Mouse (Mus musculus) ES-CJ7 (cell line): Measurements from ENCODE around the gene Isyna1.

Source experiments
- DNase-seq: peaks from one replicate; pipeline ENCODE4 v3.0.0; 2011; ENCODE audit warnings: low read depth, low spot score

Gene Isyna1

GRCm38 (mm10) chr8:70622220-70622619 lies 28.0 kb downstream of the Isyna1 start:
- DNase-seq: no peak

GRCm38 (mm10) chr8:70625104-70625503 lies 30.9 kb downstream of the Isyna1 start:
- peak; percentile 61 for DNase-seq

GRCm38 (mm10) chr8:70627041-70627440 lies 32.9 kb downstream of the Isyna1 start:
- no peak for DNase-seq

GRCm38 (mm10) chr8:70628986-70629490 lies 34.9 kb downstream of the Isyna1 start:
- no peak for DNase-seq

- peak; percentile 97 for DNase-seq
Observed at GRCm38 (mm10) chr8:70629574-70630531, 35.7 kb downstream of the Isyna1 start.

- peak; percentile 98 for DNase-seq
Observed at GRCm38 (mm10) chr8:70630532-70631381, 36.6 kb downstream of the Isyna1 start.

- peak; percentile 54 for DNase-seq
Observed at GRCm38 (mm10) chr8:70631436-70631835, 37.3 kb downstream of the Isyna1 start.

GRCm38 (mm10) chr8:70632346-70632892 lies 38.2 kb downstream of the Isyna1 start, which contains the start of gene Gdf15:
TSS of gene Gdf15 (minus strand) at chr8:70632456.
- peak; percentile 64 for DNase-seq

- DNase-seq: no peak
Observed at GRCm38 (mm10) chr8:70634066-70634465, 39.9 kb downstream of the Isyna1 start.

- no peak for DNase-seq
Observed at GRCm38 (mm10) chr8:70635527-70635926, 41.4 kb downstream of the Isyna1 start.

- no peak for DNase-seq
Observed at GRCm38 (mm10) chr8:70636838-70637237, 42.7 kb downstream of the Isyna1 start.

- DNase-seq: peak; percentile 82
Observed at GRCm38 (mm10) chr8:70638752-70639151, 44.6 kb downstream of the Isyna1 start.

- DNase-seq: no peak
Observed at GRCm38 (mm10) chr8:70643019-70643418, 48.8 kb downstream of the Isyna1 start.

- peak; percentile 95 for DNase-seq
Observed at GRCm38 (mm10) chr8:70644065-70644464, 49.9 kb downstream of the Isyna1 start.

- DNase-seq: no peak
Observed at GRCm38 (mm10) chr8:70645501-70646224, 51.5 kb downstream of the Isyna1 start.

- DNase-seq: no peak
Observed at GRCm38 (mm10) chr8:70646369-70646768, 52.2 kb downstream of the Isyna1 start.

- peak; percentile 84 for DNase-seq
Observed at GRCm38 (mm10) chr8:70646775-70647174, 52.6 kb downstream of the Isyna1 start.
